In genomic region chr11:121415351-121415750, GRCm38 (mm10) we compare ENCODE assay signal across 26 mouse cellular contexts. TPM values are rescaled to one million over a fixed set of nuclear protein-coding genes. Genes with fewer than 3 reads are reported as not detected.
DNase-seq lines count a peak whose midpoint lies in the region; ATAC-seq and TF ChIP-seq lines count a peak whose summit lies in the region.
"Had no signal": no experiment of that assay in that cellular context is flagged by ENCODE, and none has a peak within 500 bp of the region (broad histone marks: within the 10 kb centered on the region; RNA-seq: fewer than 3 reads in every experiment).

No protein-coding gene starts in this region.

- H3K9ac ChIP-seq in lung, embryonic 14.5 days = no peak overlapping the region
- H3K9ac ChIP-seq in liver, embryonic 11.5 days (ENCODE audit: low read depth, low read length) = no peak overlapping the region
- H3K9ac ChIP-seq: embryonic facial prominence, embryonic 12.5 days; hindbrain, embryonic 13.5 days; neural tube, embryonic 15.5 days had no signal

- no peaks in the 10 kb centered on the region for H3K36me3 ChIP-seq in lung, embryonic 14.5 days (ENCODE audit: insufficient read depth)
- H3K36me3 ChIP-seq in myocyte (ENCODE audit: control insufficient read depth, insufficient read depth) = no peaks in the 10 kb centered on the region
- H3K36me3 ChIP-seq in thymus, adult 2 months (ENCODE audit: control insufficient read depth, insufficient read depth, low read length) = no peaks in the 10 kb centered on the region
- no peaks in the 10 kb centered on the region for H3K36me3 ChIP-seq in liver, embryonic 11.5 days (ENCODE audit: control insufficient read depth, insufficient read depth, low read length)
- H3K36me3 ChIP-seq: embryonic facial prominence, embryonic 12.5 days; heart, embryonic 10.5 days; hindbrain, embryonic 13.5 days; neural tube, embryonic 15.5 days had no signal

- no peak overlapping the region for H3ac ChIP-seq in myocyte (ENCODE audit: control insufficient read depth, insufficient read length)

- TF ChIP-seq CTCF in lung, embryonic 14.5 days (IDR thresholded peaks at IDR 0.05; ENCODE audit: low read depth) = no peak
- TF ChIP-seq CTCF in thymus, adult 2 months (IDR thresholded peaks at IDR 0.05; ENCODE audit: borderline replicate concordance, control insufficient read depth, extremely low read depth, insufficient read depth, low read length, poor library complexity) = no peak

- H3K4me2 ChIP-seq in lung, embryonic 14.5 days = no peak overlapping the region
- H3K4me2 ChIP-seq in myocyte (ENCODE audit: low read depth) = peak overlapping the region; percentile 49
- no peak overlapping the region for H3K4me2 ChIP-seq in liver, embryonic 11.5 days
- H3K4me2 ChIP-seq: embryonic facial prominence, embryonic 12.5 days; hindbrain, embryonic 13.5 days; neural tube, embryonic 15.5 days had no signal

- H3K27ac ChIP-seq in lung, embryonic 14.5 days (ENCODE audit: low read depth) = no peak overlapping the region
- H3K27ac ChIP-seq in thymus, adult 2 months (ENCODE audit: control insufficient read depth, insufficient read depth, low read length) = no peak overlapping the region
- H3K27ac ChIP-seq in liver, embryonic 11.5 days (ENCODE audit: low read depth, low read length) = no peak overlapping the region
- H3K27ac ChIP-seq: embryonic facial prominence, embryonic 12.5 days; heart, embryonic 10.5 days; hindbrain, embryonic 13.5 days; neural tube, embryonic 15.5 days had no signal

- no peak for TF ChIP-seq POLR2A in myocyte (IDR thresholded peaks at IDR 0.05; ENCODE audit: insufficient read length, low read depth)
- TF ChIP-seq POLR2A in thymus, adult 2 months (IDR thresholded peaks at IDR 0.05; ENCODE audit: control insufficient read depth, extremely low read depth, insufficient read depth, low read length, poor library complexity) = no peak

- WGBS in lung, embryonic 14.5 days = 42% methylated on average over 5 of the region's 5 CpGs
- WGBS in thymus, adult 2 months = 76% methylated on average over 5 of the region's 5 CpGs
- WGBS in liver, embryonic 11.5 days = 65% methylated on average over 5 of the region's 5 CpGs

- H3K4me3 ChIP-seq in lung, embryonic 14.5 days (ENCODE audit: low read depth, low read length) = no peak overlapping the region
- no peak overlapping the region for H3K4me3 ChIP-seq in myocyte
- no peak overlapping the region for H3K4me3 ChIP-seq in thymus, adult 2 months (ENCODE audit: control insufficient read depth, insufficient read depth, low read length)
- no peak overlapping the region for H3K4me3 ChIP-seq in liver, embryonic 11.5 days (ENCODE audit: low read depth, low read length)
- H3K4me3 ChIP-seq: embryonic facial prominence, embryonic 12.5 days; heart, embryonic 10.5 days; hindbrain, embryonic 13.5 days; neural tube, embryonic 15.5 days had no signal

- DNase-seq in kidney, postnatal 10 days = peak; percentile 39
- DNase-seq in kidney, postnatal 14 days = no peak
- DNase-seq in lung, embryonic 14.5 days = peak; percentile 11
- peak; percentile 60 for DNase-seq in lung, postnatal 10 days
- DNase-seq in thymus, adult 2 months = no peak
- no peak for DNase-seq in liver, embryonic 11.5 days (ENCODE audit: low spot score)
- DNase-seq: adrenal gland, postnatal 10 days; cerebellum, adult 11 months; cerebellum, adult 9-10 months; embryo, embryonic 11 days; heart, postnatal 36 days; kidney, adult 11 months; layer of hippocampus, postnatal 36 days; midbrain, embryonic 14.5 days; right cerebral cortex, postnatal 25 days; spleen, adult 18-20 months; thymus, postnatal 25 days had no signal

- H3K79me2 ChIP-seq in myocyte (ENCODE audit: control insufficient read depth, insufficient read depth) = no peaks in the 10 kb centered on the region

- H3K4me1 ChIP-seq in lung, embryonic 14.5 days (ENCODE audit: insufficient read depth) = 0 out of 2 replicates have a peak, but pooled peaks cover 1% of the 10 kb centered on the region
- no peaks in the 10 kb centered on the region for H3K4me1 ChIP-seq in thymus, adult 2 months (replicated peaks; ENCODE audit: control insufficient read depth, insufficient read depth, low read length)
- peaks cover under 1% of the 10 kb centered on the region; the same call in 1 of the 2 replicates for H3K4me1 ChIP-seq in liver, embryonic 11.5 days (replicated peaks; ENCODE audit: control insufficient read depth, insufficient read depth, low read length)
- H3K4me1 ChIP-seq: embryonic facial prominence, embryonic 12.5 days; heart, embryonic 10.5 days had no signal

- ATAC-seq in lung, embryonic 14.5 days (ENCODE audit: insufficient read depth) = no peak
- no peak for ATAC-seq in liver, embryonic 11.5 days (replicated peaks; ENCODE audit: low FRiP score)
- ATAC-seq: activated CD4-positive, CD25-positive, alpha-beta regulatory T cell, adult 4 months; forebrain, embryonic 14.5 days; inflammation-experienced regulatory T-cells, adult 6 months had no signal

- no peaks in the 10 kb centered on the region for H3K9me3 ChIP-seq in lung, embryonic 14.5 days (ENCODE audit: low read depth, low read length)
- H3K9me3 ChIP-seq in liver, embryonic 11.5 days (ENCODE audit: control insufficient read depth, low read length) = no peaks in the 10 kb centered on the region
- H3K9me3 ChIP-seq: embryonic facial prominence, embryonic 12.5 days; heart, embryonic 10.5 days; hindbrain, embryonic 13.5 days; neural tube, embryonic 15.5 days had no signal

- H3K27me3 ChIP-seq in lung, embryonic 14.5 days (ENCODE audit: insufficient read depth, low read length) = no peaks in the 10 kb centered on the region
- no peaks in the 10 kb centered on the region for H3K27me3 ChIP-seq in myocyte (ENCODE audit: control insufficient read depth, insufficient read depth, insufficient read length)
- H3K27me3 ChIP-seq in thymus, adult 2 months (ENCODE audit: control insufficient read depth, insufficient read depth, low read length) = no peaks in the 10 kb centered on the region
- no peaks in the 10 kb centered on the region for H3K27me3 ChIP-seq in liver, embryonic 11.5 days (replicated peaks; ENCODE audit: control insufficient read depth, insufficient read depth, low read length)
- H3K27me3 ChIP-seq: CH12.LX; embryonic facial prominence, embryonic 12.5 days; hindbrain, embryonic 13.5 days; neural tube, embryonic 15.5 days had no signal

TF ChIP-seq in myocyte, 11 proteins besides CTCF, POLR2A, EP300 and RAD21:
- TF ChIP-seq MYOD1 (IDR thresholded peaks at IDR 0.05; ENCODE audit: control insufficient read depth in 1 of 3, insufficient read length in 2 of 3, low read depth in 2 of 3) (peak in 1 of 3 experiments; percentile 40), E2F4 (IDR thresholded peaks at IDR 0.05; ENCODE audit: insufficient read depth) (no peak)

RNA-seq across cellular contexts. Expression of gene Fn3krp, which starts 5.8 kb away (rescaled TPM):
- polyA plus RNA-seq in lung, embryonic 14.5 days (2014; fragmentation: Nextera tagmentation; extraction: Ambion mirVana) = 5.6 TPM in 2 replicates
- polyA plus RNA-seq in myocyte (2012; fragmentation: generic; extraction: Trizol) = 5.7 TPM
- polyA plus RNA-seq in thymus, adult 2 months (2012; rRNA removed) = 7.6 and 9.2 TPM in 2 replicates
- polyA plus RNA-seq in liver, embryonic 11.5 days (2014; fragmentation: Nextera tagmentation; extraction: Ambion mirVana) = 8.6 and 10.5 TPM in 2 replicates

RNA-seq across cellular contexts. Expression of gene Fn3k, which starts 19.4 kb away (rescaled TPM):
- 0.23 and 0.33 TPM in 2 replicates for polyA plus RNA-seq in lung, embryonic 14.5 days (2014; fragmentation: Nextera tagmentation; extraction: Ambion mirVana)
- 28.9 TPM for polyA plus RNA-seq in myocyte (2012; fragmentation: generic; extraction: Trizol)
- 7.0 and 9.5 TPM in 2 replicates for polyA plus RNA-seq in thymus, adult 2 months (2012; rRNA removed)
- 4.7 and 7.8 TPM in 2 replicates for polyA plus RNA-seq in liver, embryonic 11.5 days (2014; fragmentation: Nextera tagmentation; extraction: Ambion mirVana)

RNA-seq across cellular contexts. Expression of gene Rab40b, which starts 27.3 kb away (rescaled TPM):
- polyA plus RNA-seq in lung, embryonic 14.5 days (2014; fragmentation: Nextera tagmentation; extraction: Ambion mirVana) = 3.0 and 4.7 TPM in 2 replicates
- 13.5 TPM for polyA plus RNA-seq in myocyte (2012; fragmentation: generic; extraction: Trizol)
- polyA plus RNA-seq in thymus, adult 2 months (2012; rRNA removed) = 0.57 and 0.74 TPM in 2 replicates
- polyA plus RNA-seq in liver, embryonic 11.5 days (2014; fragmentation: Nextera tagmentation; extraction: Ambion mirVana) = 0.94 and 1.2 TPM in 2 replicates
- polyA plus RNA-seq: activated CD4-positive, CD25-positive, alpha-beta regulatory T cell, adult 4 months had no signal

RNA-seq across cellular contexts. Expression of gene Tbcd, which starts 36.4 kb away (rescaled TPM):
- polyA plus RNA-seq in lung, embryonic 14.5 days (2014; fragmentation: Nextera tagmentation; extraction: Ambion mirVana) = 36.8 and 41.3 TPM in 2 replicates
- polyA plus RNA-seq in myocyte (2012; fragmentation: generic; extraction: Trizol) = 111 TPM
- polyA plus RNA-seq in thymus, adult 2 months (2012; rRNA removed) = 86.5 and 90.0 TPM in 2 replicates
- polyA plus RNA-seq in liver, embryonic 11.5 days (2014; fragmentation: Nextera tagmentation; extraction: Ambion mirVana) = 35.9 and 37.7 TPM in 2 replicates

Comparison
In these comparisons a context has a peak if more than half of its experiments do, and no peak if none do; other contexts are left out.
1. DNase-seq: peak in kidney, postnatal 10 days (single experiment), lung, embryonic 14.5 days (single experiment) and lung, postnatal 10 days (single experiment); none in kidney, postnatal 14 days (single experiment), thymus, adult 2 months (single experiment) and liver, embryonic 11.5 days (single experiment).